Mouse (Mus musculus) gastrocnemius, postnatal 10 days (tissue): Measurements from ENCODE around the gene Bcat2. TPM values are rescaled to one million over a fixed set of nuclear protein-coding genes. Genes with fewer than 3 reads are reported as not detected.

ENCODE experiments used
- DNase-seq: peaks from one replicate; pipeline ENCODE4 v3.0.0; 2021; ENCODE audit warnings: mixed read lengths
- total RNA-seq, 2 experiments: library from RNA; stranded (reverse); gene quantifications; 2 replicates each; pipeline ENCODE4 v1.2.3; 2021

Bcat2 gene
- total RNA-seq, 2 experiments from 2014 or later: 24.0 to 25.2 TPM

GRCm38 (mm10) chr7:45550821-45551511, 19.0 kb upstream of the Bcat2 start:
- no peak for DNase-seq

- no peak for DNase-seq
Measured at GRCm38 (mm10) chr7:45551512-45551883, 18.5 kb upstream of the Bcat2 start.

- no peak for DNase-seq
Measured at GRCm38 (mm10) chr7:45553519-45553918, 16.4 kb upstream of the Bcat2 start.

GRCm38 (mm10) chr7:45553990-45554389, 16.0 kb upstream of the Bcat2 start:
- no peak for DNase-seq

- no peak for DNase-seq
Measured at GRCm38 (mm10) chr7:45554744-45555143, 15.2 kb upstream of the Bcat2 start, which contains the start of gene Hsd17b14. TSS of gene Hsd17b14 (plus strand) at chr7:45554893.

GRCm38 (mm10) chr7:45555787-45556186, 14.2 kb upstream of the Bcat2 start:
- DNase-seq: peak; percentile 84

- no peak for DNase-seq
Measured at GRCm38 (mm10) chr7:45558907-45559306, 11.0 kb upstream of the Bcat2 start.

GRCm38 (mm10) chr7:45560241-45560640, 9.7 kb upstream of the Bcat2 start:
- DNase-seq: no peak

- DNase-seq: peak; percentile 78
Measured at GRCm38 (mm10) chr7:45560843-45561623, 8.9 kb upstream of the Bcat2 start.

- no peak for DNase-seq
Measured at GRCm38 (mm10) chr7:45561624-45562520, 8.1 kb upstream of the Bcat2 start.

- no peak for DNase-seq
Measured at GRCm38 (mm10) chr7:45564811-45565210, 5.1 kb upstream of the Bcat2 start.

GRCm38 (mm10) chr7:45565446-45565845, 4.5 kb upstream of the Bcat2 start:
- no peak for DNase-seq

- DNase-seq: no peak
Measured at GRCm38 (mm10) chr7:45567112-45567779, 2.7 kb upstream of the Bcat2 start.

GRCm38 (mm10) chr7:45567780-45568516, 2.0 kb upstream of the Bcat2 start:
- peak; percentile 83 for DNase-seq

GRCm38 (mm10) chr7:45568601-45569473, 1.1 kb upstream of the Bcat2 start:
- DNase-seq: no peak

- DNase-seq: no peak
Measured at GRCm38 (mm10) chr7:45571966-45572365, 2.0 kb downstream of the Bcat2 start.

- no peak for DNase-seq
Measured at GRCm38 (mm10) chr7:45573954-45574353, 4.0 kb downstream of the Bcat2 start.

- no peak for DNase-seq
Measured at GRCm38 (mm10) chr7:45574472-45575379, 4.8 kb downstream of the Bcat2 start.

- no peak for DNase-seq
Measured at GRCm38 (mm10) chr7:45585923-45586322, 16.0 kb downstream of the Bcat2 start.
